Mouse (Mus musculus): Measurements from ENCODE around the gene Stx1a. TPM values are rescaled to one million over a fixed set of nuclear protein-coding genes. Genes with fewer than 3 reads are reported as not detected.

Gene Stx1a
- polyA plus RNA-seq, 1 experiment from 2014 or later: 54.5 TPM

- Histone ChIP-seq H3K9me3 (no peaks in the 10 kb centered on the region), H3K27me3 (replicated peaks) (no peaks in the 10 kb centered on the region; the same call in 1 of the 2 replicates), H3K36me3 (peaks cover 35% of the 10 kb centered on the region), H3K4me3 (peak overlapping the region; percentile 92), H3K4me2 (replicated peaks) (peak overlapping the region; percentile 74), H3K4me1 (peaks cover 31% of the 10 kb centered on the region), H3K9ac (peak overlapping the region; percentile 99), H3K27ac (peak overlapping the region; percentile 70; the same call in 1 of the 2 replicates)
- 22% methylated on average over 14 of the region's 14 CpGs for WGBS
- ATAC-seq (ENCODE audit: low FRiP score, low read depth): peak; percentile 41; the same call in 1 of the 2 replicates
Observed at GRCm38 (mm10) chr5:135076931-135077505, 53.7 kb downstream of the Stx1a start.

- peaks cover 27% of the 10 kb centered on the region for H3K36me3 ChIP-seq
- peak; percentile 78 for ATAC-seq (ENCODE audit: low FRiP score, low read depth)
- H3K4me1 ChIP-seq: peaks cover 31% of the 10 kb centered on the region
- H3K9me3 ChIP-seq: no peaks in the 10 kb centered on the region
- no peaks in the 10 kb centered on the region; the same call in 1 of the 2 replicates for H3K27me3 ChIP-seq (replicated peaks)
- under 1% methylated on average over 80 of the region's 83 CpGs for WGBS
- peak within 1 kb of the TSS; percentile 74 for H3K4me2 ChIP-seq (replicated peaks)
- H3K27ac ChIP-seq: peak within 1 kb of the TSS; percentile 70
- peak within 1 kb of the TSS; percentile 99 for H3K9ac ChIP-seq
- peak within 1 kb of the TSS; percentile 92 for H3K4me3 ChIP-seq
Observed at GRCm38 (mm10) chr5:135077564-135078481, 54.5 kb downstream of the Stx1a start, which contains the start of gene Vps37d. Gene Vps37d (minus strand): TSS chr5:135078266.

- 1% methylated on average over 11 of the region's 11 CpGs for WGBS
- H3K4me2 ChIP-seq (replicated peaks): peak overlapping the region; percentile 74
- H3K27ac ChIP-seq: no peak overlapping the region
- H3K36me3 ChIP-seq: peaks cover 22% of the 10 kb centered on the region
- H3K9me3 ChIP-seq: no peaks in the 10 kb centered on the region
- 0 out of 2 replicates have a peak overlapping the region, but pooled peaks have one; percentile 99 for H3K9ac ChIP-seq
- peak overlapping the region; percentile 92 for H3K4me3 ChIP-seq
- H3K27me3 ChIP-seq (replicated peaks): no peaks in the 10 kb centered on the region; the same call in none of the 2 replicates
- ATAC-seq (ENCODE audit: low FRiP score, low read depth): peak; percentile 45
- peaks cover 25% of the 10 kb centered on the region for H3K4me1 ChIP-seq
Observed at GRCm38 (mm10) chr5:135078482-135078810, 55.2 kb downstream of the Stx1a start.

GRCm38 (mm10) chr5:135079578-135079977 lies 56.3 kb downstream of the Stx1a start:
- peaks cover 16% of the 10 kb centered on the region for H3K4me1 ChIP-seq
- ATAC-seq (ENCODE audit: low FRiP score, low read depth): no peak

GRCm38 (mm10) chr5:135080539-135080938 lies 57.3 kb downstream of the Stx1a start:
- WGBS: 86% methylated on average over 5 of the region's 5 CpGs
- H3K9me3 ChIP-seq: no peaks in the 10 kb centered on the region
- peaks cover 16% of the 10 kb centered on the region for H3K4me1 ChIP-seq
- H3K4me2 ChIP-seq (replicated peaks): no peak overlapping the region
- no peak for ATAC-seq (ENCODE audit: low FRiP score, low read depth)
- no peak overlapping the region for H3K4me3 ChIP-seq
- H3K9ac ChIP-seq: no peak overlapping the region
- no peak overlapping the region for H3K27ac ChIP-seq
- no peaks in the 10 kb centered on the region; the same call in none of the 2 replicates for H3K27me3 ChIP-seq (replicated peaks)
- H3K36me3 ChIP-seq: peaks cover 8% of the 10 kb centered on the region; the same call in 1 of the 2 replicates

More at GRCm38 (mm10) chr5:135079578-135079977, 56.3 kb downstream of the Stx1a start:
- H3K4me2 ChIP-seq (replicated peaks): no peak overlapping the region
- 98% methylated on average over 2 of the region's 2 CpGs for WGBS
- no peak overlapping the region for H3K27ac ChIP-seq
- peaks cover 11% of the 10 kb centered on the region; the same call in 1 of the 2 replicates for H3K36me3 ChIP-seq
- H3K9ac ChIP-seq: no peak overlapping the region
- H3K27me3 ChIP-seq (replicated peaks): no peaks in the 10 kb centered on the region; the same call in none of the 2 replicates
- no peaks in the 10 kb centered on the region for H3K9me3 ChIP-seq
- H3K4me3 ChIP-seq: no peak overlapping the region

GRCm38 (mm10) chr5:135086871-135087270 lies 63.6 kb downstream of the Stx1a start:
- no peak for ATAC-seq (ENCODE audit: low FRiP score, low read depth)
- no peak overlapping the region for H3K27ac ChIP-seq
- H3K4me1 ChIP-seq: no peaks in the 10 kb centered on the region; the same call in 1 of the 2 replicates
- no peaks in the 10 kb centered on the region for H3K9me3 ChIP-seq
- H3K4me3 ChIP-seq: no peak overlapping the region
- no peaks in the 10 kb centered on the region for H3K36me3 ChIP-seq
- no peak overlapping the region for H3K9ac ChIP-seq
- H3K4me2 ChIP-seq (replicated peaks): no peak overlapping the region
- peaks cover 50% of the 10 kb centered on the region for H3K27me3 ChIP-seq (replicated peaks)
- WGBS: 69% methylated on average over 4 of the region's 4 CpGs

- H3K27me3 ChIP-seq (replicated peaks): peaks cover 52% of the 10 kb centered on the region
- no peaks in the 10 kb centered on the region for H3K36me3 ChIP-seq
- H3K27ac ChIP-seq: no peak within 1 kb of the TSS
- H3K4me1 ChIP-seq: no peaks in the 10 kb centered on the region; the same call in 1 of the 2 replicates
- 0 out of 2 replicates have a peak within 1 kb of the TSS, but pooled peaks have one; percentile 21 for H3K9ac ChIP-seq
- no peak for ATAC-seq (ENCODE audit: low FRiP score, low read depth)
- H3K9me3 ChIP-seq: no peaks in the 10 kb centered on the region
- WGBS: 3% methylated on average over 39 of the region's 39 CpGs
- peak within 1 kb of the TSS; percentile 32 for H3K4me2 ChIP-seq (replicated peaks)
- no peak within 1 kb of the TSS for H3K4me3 ChIP-seq
Observed at GRCm38 (mm10) chr5:135089653-135090052, 66.4 kb downstream of the Stx1a start, which contains the start of gene Mlxipl. Gene Mlxipl (plus strand): TSS chr5:135089890.

Other genes starting within 250 kb of the Stx1a start
- gene Tmem270, start 116.7 kb upstream of the Stx1a start, polyA plus RNA-seq (2016; fragmentation: Nextera tagmentation; extraction: Ambion mirVana): not detected in 2 replicates
- gene Cldn13, start 108.0 kb upstream of the Stx1a start, polyA plus RNA-seq (2016; fragmentation: Nextera tagmentation; extraction: Ambion mirVana): 2.6 and 2.7 TPM in 2 replicates
- gene Mettl27, start 91.1 kb upstream of the Stx1a start, polyA plus RNA-seq (2016; fragmentation: Nextera tagmentation; extraction: Ambion mirVana): 8.8 and 10.1 TPM in 2 replicates
- 2.0 and 2.1 TPM in 2 replicates for gene Cldn4, start 76.5 kb upstream of the Stx1a start, polyA plus RNA-seq (2016; fragmentation: Nextera tagmentation; extraction: Ambion mirVana)
- gene Cldn3, start 37.3 kb upstream of the Stx1a start, polyA plus RNA-seq (2016; fragmentation: Nextera tagmentation; extraction: Ambion mirVana): 1.7 and 1.9 TPM in 2 replicates
- 51.6 and 56.3 TPM in 2 replicates for gene Abhd11, start 14.3 kb upstream of the Stx1a start, polyA plus RNA-seq (2016; fragmentation: Nextera tagmentation; extraction: Ambion mirVana)
- gene Dnajc30, start 40.7 kb downstream of the Stx1a start, polyA plus RNA-seq (2016; fragmentation: Nextera tagmentation; extraction: Ambion mirVana): 30.3 and 32.2 TPM in 2 replicates
- 106 and 112 TPM in 2 replicates for gene Bud23, start 41.5 kb downstream of the Stx1a start, polyA plus RNA-seq (2016; fragmentation: Nextera tagmentation; extraction: Ambion mirVana)
- gene Vps37d, start 54.8 kb downstream of the Stx1a start, polyA plus RNA-seq (2016; fragmentation: Nextera tagmentation; extraction: Ambion mirVana): 37.0 and 37.8 TPM in 2 replicates
- gene Mlxipl, start 66.4 kb downstream of the Stx1a start, polyA plus RNA-seq (2016; fragmentation: Nextera tagmentation; extraction: Ambion mirVana): 0.58 and 0.66 TPM in 2 replicates
- 23.6 and 23.8 TPM in 2 replicates for gene Tbl2, start 126.2 kb downstream of the Stx1a start, polyA plus RNA-seq (2016; fragmentation: Nextera tagmentation; extraction: Ambion mirVana)
- gene Bcl7b, start 144.8 kb downstream of the Stx1a start, polyA plus RNA-seq (2016; fragmentation: Nextera tagmentation; extraction: Ambion mirVana): 50.1 and 50.2 TPM in 2 replicates
- gene Baz1b, start 163.8 kb downstream of the Stx1a start, polyA plus RNA-seq (2016; fragmentation: Nextera tagmentation; extraction: Ambion mirVana): 54.7 and 58.6 TPM in 2 replicates
- 11.9 and 14.5 TPM in 2 replicates for gene Fzd9, start 227.7 kb downstream of the Stx1a start, polyA plus RNA-seq (2016; fragmentation: Nextera tagmentation; extraction: Ambion mirVana)

Measured in neural tube, embryonic 12.5 days (tissue).